Mouse (Mus musculus) spleen, postnatal 10 days (tissue): ENCODE results near the gene Ifitm6.
"Not testable (repeated sequence)": the region's sequence is repeated elsewhere in the genome, so short reads cannot be mapped to it uniquely, and the experiment has no call there.

Experiments
- DNase-seq, 2 experiments: peaks; one replicate each; pipeline ENCODE4 v3.0.0; 2021 to 2022; ENCODE audit warnings: low spot score in 2 of 2

Ifitm6 gene

DNA sequence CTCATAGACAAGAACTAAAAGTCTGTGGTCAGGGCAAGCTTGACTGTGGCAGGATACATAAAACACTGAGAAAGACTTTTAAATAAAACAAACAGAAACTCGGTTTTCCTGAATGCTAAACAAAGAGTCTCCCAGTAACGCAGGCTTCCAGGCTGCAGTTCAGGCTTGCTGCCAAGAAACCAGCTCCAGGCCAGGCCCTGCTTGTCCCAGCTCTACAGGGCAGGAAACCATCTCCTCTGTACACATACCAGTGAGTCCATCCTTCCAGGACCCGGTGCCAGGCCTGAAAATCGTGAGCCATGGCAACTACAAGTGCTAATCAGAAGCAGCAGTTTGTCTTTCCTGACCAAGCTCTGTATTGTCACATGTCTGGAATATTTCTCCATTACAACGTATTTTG, 23.9 kb upstream of the Ifitm6 start:
- DNase-seq = peak in 1 of 2 experiments; percentile 47

DNA sequence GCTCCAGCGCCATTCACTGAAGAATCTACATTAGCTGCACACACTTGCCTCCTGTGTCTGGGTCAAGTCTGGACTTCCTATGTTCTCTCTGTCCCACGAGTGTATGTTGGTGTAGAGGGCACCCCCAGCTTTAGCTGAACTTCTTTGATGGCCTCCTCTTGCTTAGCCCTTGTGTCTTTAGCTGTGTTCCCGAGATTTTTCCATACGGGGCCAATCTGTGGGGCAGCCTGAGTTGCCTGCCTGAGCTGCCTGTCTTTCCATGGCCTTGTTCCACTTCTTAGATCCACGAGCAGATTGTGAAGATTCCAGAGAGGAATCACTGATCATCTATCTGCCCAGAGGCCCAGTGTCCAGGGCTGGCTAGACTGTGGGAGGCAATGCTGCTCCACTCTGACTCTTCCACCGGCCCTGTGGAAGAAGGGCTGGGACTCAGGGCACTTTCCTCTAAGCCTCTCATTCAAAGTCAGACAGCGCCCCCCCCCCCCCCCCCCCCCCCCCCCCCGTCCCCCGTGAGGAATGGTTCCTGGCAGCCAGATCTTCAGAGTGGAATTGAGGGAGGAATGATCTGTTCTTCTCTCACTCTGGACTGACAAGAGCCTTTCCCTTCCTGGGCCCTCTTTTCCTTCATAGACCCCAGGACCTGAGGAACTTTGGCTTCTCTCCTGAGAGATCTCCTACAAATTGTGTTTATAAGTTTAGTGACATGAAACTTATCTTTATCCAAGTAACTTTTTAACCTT, 23.3 kb upstream of the Ifitm6 start:
- DNase-seq = no peak

DNA sequence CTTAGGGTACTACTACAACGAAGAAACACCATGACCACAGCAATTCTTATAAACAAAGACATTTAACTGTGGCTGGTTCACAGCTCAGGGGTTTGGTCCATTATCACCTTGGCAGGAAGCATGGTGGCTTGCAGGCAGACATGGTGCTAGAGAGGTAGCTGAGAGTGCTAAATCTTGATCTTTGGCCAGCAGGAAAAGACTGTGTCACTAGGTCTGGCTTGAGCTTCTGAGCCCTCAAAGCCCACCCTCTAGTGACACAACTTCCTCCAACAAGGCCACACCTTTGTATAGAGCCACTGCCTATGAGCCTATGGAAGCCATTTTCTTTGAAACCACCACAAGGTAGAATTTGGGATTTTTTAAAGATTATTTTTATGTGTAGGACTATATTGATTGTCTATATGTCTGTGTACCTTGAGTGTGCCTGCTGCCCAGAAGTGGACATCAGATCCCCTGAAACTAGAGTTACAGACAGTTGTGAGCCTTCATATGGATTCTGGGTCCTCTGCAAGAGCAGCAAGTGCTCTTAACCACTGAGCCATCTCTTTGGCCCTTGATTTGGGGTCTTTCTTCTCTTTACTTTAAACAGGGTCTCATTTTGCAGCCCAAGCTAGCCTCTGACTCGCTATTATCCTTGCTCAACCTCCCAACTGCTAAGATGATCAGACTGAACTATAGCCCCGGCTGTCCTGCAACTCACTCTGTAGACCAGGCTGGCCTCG, 21.8 kb upstream of the Ifitm6 start:
- DNase-seq = no peak

DNA sequence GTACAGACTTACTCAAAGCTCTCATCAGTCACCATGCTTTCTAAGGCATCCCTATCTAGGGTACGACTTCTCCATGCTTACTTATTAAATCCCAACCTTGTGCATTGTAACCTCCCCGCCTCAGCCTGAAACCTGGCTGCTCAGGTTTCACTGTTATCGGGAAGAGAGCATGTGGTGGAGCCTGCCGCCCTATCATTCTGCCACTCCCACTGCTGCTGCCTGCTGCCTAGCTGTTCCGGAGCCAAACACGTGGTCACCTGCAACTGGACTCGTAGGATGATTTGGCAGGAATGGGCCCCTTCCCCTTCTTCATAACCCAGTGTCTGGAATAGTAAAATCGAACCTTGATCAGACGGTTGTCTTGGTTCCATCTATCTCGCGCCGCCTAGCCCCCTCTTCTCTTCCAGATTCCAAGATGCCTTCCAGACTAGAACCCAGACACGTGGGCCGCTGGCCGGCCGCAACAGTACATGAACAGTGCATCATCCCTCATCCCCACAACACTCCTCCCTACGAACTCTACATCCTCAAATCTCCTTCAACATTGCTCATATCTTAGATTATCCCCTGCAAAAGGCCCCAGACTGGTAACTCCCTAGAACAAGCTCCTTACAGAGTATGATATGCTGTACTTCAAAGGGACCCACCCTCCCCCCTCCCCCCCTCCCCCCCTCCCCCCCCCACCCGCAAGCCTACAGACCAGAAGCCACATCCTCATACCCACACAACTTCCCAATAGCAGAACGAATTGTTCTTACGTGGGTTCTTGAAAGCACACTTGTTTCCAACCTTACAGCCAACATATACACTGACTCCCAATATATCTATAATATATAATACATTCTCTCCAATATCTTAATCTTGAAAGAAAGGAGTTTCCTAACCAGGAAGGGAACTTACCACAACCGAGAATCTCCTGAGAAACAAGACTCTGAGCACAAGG, 20.6 kb upstream of the Ifitm6 start:
- peak in 1 of 2 experiments; percentile 29 for DNase-seq

DNA sequence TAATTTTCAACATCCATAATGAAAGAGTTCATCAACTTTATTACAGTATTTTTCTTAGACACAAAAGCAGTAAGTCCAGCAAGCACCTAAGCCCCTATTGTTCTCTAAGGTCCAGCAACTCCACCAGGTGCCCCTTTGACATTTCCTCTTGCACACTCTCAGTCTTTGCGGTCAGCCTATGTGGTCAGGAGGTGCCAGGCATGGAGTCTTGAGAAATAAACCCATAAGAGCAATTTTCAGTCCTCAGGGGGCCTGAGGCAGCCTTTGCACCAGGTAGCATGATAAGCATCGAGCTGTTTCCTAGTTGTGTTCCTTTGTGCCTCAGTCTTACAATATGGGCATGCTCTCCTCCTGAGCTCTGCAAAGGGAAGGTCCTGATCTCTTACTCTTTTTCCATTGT, 18.9 kb upstream of the Ifitm6 start:
- DNase-seq = not testable (repeated sequence)

DNA sequence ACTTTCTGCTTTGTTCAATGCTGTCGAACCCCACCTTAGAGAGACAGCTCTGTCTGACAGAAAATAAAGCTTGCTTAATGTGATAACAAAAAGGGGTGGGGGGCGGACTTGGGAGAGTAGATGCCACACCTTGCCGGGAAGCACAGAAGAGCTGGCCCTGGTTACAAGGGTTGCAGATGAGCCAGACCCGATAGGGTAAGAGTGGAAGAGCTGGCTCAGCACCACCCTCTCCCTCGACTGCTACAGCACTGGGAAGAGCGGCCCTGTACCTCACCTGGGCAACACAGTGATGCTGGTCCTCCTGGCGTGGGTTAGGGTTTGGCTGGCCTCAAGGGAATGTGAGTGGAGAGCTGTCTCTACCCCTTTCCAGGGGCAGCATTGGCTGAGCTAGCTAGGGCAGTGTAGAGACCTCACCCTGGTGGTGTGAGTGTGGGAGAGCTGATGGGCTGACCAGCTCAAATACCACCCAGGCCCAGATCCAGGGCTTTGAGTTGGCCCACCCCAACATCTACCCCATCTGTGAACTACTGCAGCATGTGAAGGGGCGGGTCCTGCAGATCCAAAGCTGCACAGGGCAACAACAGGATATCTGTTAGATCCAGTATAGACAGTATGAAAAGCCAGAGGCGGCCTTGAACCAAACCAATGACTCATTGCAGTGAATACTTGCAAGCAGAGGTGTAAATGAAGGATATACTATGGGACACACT, 14.9 kb upstream of the Ifitm6 start:
- DNase-seq = no peak

DNA sequence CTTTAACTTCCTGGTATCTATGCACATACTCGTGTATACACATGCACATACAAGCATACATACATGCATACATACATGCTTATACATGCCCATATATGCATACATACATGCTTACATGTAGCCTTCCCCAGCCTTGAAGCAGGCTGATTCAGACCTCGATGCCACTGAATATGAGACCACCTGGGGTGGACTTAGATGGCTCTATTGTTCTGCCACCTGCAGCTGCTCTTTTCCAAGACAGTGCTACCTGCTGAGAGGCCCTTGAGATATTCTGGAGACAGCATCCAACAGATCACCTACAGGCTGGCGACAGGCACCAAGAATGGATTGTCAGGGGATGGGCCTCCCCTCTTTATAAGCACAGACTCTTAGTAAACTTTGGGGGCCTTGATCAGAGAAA, 12.7 kb upstream of the Ifitm6 start:
- DNase-seq = no peak

DNA sequence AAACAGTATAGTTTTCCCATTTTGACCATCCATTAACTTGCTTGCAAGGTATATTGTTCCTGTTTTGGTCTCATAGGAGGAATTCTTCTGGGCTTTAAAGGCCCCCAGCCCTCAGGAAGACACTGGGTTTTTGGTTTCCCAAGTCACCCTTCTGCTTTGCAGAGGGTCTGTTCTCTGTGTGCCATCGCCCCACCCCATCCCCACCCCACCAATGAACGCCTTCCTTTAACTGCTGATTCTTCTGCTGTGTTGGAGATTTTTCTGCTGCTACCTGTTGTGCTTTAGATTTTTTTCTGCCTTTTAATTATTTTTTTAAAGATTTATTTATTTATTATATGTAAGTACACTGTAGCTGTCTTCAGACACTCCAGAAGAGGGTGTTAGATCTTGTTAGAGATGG, 11.1 kb upstream of the Ifitm6 start, which contains the start of gene Gm17387:
Gene Gm17387 (plus strand): TSS at position 301 of the 400 bp plus-strand sequence.
- DNase-seq = no peak

DNA sequence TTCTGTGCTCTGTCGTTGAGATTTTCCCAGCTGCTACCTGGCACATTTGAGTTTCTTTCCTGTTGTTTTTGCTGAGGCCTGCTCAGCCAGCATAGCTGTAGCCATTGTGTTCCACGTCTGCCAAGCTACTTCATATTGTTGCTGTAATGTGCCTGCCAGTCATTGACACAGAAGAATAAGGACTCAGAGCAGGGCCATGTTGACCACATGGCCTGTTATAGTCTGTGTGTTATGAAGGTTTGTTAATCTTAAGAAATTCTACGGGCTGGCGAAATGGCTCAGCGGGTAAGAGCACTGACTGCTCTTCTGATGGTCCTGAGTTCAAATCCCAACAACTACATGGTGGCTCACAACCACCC, 9.0 kb upstream of the Ifitm6 start:
- DNase-seq = no peak

DNA sequence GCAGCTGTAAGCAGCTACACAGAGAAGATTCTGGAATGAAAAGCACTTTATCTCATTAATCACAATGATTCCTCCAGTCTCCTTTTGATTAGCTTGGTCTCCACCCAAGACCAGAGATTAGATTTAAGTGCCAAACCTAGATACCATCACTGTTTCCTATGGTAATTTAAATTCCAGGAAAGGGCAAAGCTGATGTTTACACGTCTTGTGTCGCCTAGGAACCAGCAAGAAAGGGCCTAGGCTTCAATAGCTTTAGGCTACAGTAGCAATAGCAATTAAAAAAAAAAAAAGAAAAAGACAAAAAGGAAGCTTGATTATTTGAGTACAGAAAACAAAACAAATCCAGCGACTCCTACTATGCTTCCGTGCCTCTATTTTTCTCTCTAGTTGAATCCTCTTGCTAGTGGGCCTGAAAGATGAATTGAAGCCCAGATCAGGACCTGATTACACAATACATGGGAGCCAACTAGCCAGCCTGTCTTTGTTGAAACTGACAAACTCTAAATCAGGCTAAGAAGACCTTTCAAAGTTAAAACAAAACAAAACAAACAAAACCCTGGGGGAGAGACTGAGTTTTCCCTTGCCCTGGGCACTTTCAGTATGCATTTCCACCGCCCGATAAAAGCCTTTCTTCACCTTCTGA, 8.5 kb upstream of the Ifitm6 start:
- DNase-seq = no peak

DNA sequence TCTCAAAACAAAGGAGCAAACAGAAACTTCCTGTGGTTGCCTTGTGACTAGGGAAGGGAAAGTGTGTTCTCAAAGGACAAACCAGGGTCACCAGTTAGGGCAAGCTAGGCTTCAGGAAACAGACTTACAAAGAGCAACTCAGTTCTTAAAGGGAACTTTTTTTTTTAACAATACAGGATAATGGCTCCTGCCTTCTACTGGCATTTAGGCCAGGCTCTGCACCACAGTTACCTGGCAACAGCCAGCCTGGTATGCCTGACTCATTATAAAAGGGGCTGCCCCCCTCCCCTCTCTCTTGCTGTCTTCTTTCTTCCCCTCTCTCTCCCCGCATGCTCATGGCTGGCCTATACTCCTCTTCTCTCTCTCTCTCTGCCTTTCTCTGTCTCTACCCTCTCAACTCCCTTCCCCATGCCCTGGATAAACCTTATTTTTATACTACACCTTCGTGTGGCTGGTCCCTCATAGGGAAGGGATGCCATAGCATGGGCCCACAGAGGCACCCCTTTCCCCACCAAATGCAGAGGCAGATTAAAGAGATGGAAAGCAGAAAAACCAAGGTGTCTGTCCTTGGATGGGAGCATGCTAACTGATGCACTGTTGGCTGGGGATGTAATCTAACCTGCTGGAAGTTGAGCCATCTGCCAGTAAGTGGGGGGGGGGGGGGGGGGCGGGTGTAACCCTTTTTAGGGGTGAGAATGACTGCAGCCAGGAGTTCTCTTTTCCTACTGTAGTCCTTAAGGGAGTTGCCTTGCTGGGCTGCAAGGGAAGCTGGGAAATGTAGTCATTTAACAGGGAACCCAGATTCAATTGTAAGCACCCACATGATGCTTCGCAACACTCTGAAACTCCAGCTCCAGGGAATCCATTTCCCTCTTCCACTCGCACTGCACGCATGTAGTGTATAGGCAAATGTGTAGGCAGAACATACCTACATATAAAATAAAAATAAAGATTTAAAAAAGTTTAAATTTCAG, 7.4 kb upstream of the Ifitm6 start:
- DNase-seq = no peak

DNA sequence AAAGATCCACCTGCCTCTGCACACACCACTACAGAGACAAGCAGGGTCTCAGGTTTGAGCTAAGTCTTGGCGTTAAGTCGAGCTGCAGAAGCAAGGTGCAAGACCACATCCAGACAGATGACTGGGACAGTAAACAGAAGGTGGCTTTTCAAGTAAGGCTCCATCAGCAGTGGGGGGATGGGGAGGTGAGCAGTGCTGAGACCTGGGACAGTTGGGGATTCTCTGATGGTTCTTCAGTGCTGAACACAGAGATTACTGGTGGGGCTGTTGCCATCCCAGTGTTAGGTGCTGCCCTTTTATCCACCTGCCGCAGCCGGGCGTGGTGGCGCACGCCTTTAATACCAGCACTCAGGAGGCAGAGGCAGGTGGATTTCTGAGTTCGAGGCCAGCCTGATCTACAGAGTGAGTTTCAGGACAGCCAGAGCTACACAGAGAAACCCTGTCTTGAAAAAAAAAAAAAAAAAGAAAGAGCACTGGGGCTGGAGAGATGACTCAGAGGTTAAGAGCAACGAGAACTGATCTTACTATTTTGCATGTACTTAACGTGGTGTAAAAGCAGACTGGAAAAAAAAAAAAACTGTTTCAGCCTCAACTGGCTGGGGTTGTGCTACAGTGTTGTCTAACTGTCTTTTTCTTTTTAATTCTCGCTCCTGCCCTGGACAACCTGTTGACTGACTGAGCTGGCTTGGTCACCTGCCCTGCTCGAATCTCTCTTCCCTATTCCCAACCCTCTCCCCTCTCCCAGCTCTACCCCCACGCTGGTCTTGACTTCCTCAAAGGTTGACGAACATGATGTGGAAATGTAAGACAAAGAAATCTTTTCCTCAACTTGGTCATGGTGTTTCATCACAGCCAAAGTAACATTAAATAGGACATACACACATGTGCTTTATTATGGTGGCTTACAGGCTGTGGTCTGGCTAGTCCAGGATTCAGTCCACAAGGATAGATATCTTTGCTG, 4.0 kb upstream of the Ifitm6 start:
- no peak for DNase-seq

DNA sequence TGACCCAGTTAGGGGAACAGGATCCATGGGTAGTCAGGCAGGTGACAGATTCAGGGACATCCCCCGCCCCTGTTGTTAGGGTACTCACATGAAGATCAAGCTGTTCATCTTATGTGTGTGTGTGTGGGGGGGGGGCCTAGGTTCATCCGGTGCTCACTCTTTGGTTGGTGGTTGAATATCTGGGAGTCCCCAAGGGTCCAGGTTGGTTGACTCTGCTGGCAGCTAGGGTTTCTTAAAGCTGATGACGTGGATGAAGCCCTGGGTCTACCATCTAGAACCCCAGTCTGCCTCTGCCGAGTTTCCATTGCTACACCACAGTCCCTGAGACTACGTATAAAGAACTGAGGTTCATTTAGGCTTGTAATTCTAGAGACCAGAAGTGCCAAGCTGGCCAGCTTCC, 1.3 kb upstream of the Ifitm6 start:
- DNase-seq = no peak

DNA sequence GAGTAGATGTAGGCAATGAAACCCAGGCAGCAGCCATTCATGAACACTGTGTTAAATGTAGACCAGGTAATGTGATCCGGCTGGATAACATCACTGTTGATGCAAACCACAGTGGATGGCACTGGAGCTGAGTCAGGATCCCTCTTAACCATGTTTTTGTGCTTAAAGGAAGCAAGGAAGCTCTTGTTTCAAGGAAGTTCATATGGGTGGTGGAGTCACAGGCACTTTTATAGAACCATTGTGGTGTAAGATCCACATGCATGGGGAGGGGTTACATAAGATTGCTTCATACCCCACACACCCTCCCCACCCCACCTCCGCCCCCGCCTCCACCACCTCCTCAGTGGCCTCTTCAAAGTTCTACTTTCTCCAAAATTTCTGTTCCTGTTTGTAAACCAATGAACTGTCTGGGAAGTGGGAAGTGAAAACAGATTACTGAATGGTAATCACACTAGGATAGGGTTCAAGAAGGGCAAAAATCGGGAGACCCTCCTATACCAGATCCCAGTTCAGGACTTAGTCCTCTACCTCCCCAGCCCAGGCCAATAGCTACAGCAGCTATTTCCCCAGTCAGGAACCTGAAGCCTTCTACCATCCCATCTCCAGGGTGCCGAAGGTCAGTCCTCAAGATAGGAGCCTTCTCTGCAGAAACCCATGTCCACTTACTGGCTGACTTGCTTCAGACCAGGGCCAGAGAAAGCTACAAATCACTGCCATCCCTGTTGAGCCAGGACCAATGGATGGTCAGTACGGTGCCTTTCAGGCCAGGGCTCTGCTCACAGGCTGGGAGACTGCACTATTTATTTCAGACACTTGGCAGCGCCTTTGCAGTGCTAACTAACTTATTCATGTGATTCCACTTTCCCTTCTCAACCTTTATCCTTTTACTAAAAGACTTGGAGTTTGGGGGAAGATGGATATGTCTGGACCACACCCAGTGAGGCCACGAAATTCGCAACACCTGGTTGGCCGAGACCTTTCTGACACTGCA, 722 bp downstream of the Ifitm6 start:
- no peak for DNase-seq

DNA sequence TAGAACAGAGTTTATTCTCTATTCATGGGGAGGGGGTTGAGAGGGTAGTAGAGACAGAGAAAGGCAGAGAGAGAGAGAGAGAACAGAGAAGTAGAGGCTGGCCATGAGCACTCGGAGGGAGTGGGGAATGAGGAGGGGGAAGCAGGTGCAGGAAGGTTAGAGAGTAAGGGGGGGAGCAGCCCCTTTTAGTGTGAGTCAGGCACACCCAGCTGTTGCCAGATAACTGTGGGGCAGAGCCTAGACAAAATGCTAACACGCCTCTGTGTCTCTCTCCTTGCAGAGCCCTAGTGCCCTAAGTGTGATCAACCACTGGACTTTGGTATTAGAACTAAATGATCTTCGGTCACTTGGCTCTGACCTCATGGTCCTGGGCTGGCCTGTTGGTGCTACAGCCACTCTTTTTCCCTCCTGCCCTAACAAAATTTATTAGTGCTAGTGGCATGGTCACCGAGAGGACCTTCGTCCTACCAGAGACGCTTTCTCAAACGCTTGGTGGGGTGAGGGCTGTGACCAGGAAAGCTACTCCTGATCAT, 6.4 kb downstream of the Ifitm6 start:
- DNase-seq = no peak

DNA sequence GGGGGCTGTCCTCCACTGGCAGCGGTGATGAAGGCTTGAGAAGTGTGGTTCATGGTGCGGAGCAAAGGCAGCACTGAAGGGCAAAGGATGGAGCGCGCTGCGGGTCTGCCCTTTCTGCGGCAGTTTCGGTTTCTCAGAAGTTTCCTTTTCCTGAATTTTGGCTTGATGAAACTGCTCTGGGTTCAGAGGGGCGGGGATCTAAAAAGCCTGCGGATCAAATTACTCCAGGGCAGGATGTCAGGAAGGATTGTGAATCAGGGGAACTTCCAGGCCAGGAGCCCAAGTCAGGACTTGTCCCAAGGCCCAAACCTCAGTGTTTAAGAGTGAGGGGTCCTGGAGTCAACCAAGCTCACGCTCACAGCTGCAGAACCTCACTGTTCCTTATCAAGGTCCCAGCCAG, 7.1 kb downstream of the Ifitm6 start, which contains the start of gene Ifitm3:
Gene Ifitm3 (minus strand): TSS at position 178 of the 400 bp plus-strand sequence.
- peak; percentile 34 to 38 for DNase-seq

DNA sequence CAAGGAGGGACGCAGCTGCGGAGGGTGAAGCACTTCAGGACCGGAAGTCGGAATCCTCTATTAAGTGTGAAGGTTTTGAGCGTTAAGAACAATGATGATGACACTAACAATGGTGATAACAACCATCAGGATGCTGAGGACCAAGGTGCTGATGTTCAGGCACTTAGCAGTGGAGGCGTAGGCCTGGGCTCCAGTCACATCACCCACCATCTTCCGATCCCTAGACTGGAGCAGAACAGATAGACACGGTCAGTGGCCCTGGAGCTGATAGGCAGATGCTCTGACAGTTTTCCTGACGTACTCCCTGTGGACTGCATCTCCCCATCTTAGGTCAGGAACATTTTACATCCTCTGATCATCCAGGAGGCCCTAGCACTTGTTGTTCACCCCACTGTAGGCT, 8.1 kb downstream of the Ifitm6 start:
- no peak for DNase-seq
